Mouse (Mus musculus) layer of hippocampus, adult 2 months (tissue): ENCODE measurements around the gene Etfdh. TPM values are rescaled to one million over a fixed set of nuclear protein-coding genes. Genes with fewer than 3 reads are reported as not detected.
A peak's percentile ranks its signal among the peaks of the same experiment; 100 is the strongest.

Source experiments
- DNase-seq, 2 experiments: peaks; one replicate each; pipeline ENCODE4 v3.0.0; 2022; ENCODE audit warnings: low spot score in 2 of 2
- H3K27ac ChIP-seq: fragments of 200-600 bp; 2 replicates; pipeline ENCODE4 v1.8.1; 2022
- H3K4me3 ChIP-seq: fragments of 200-600 bp; 2 replicates; pipeline ENCODE4 v1.8.1; 2022; ENCODE audit warnings: mild to moderate bottlenecking
- CTCF ChIP-seq: fragments of 200-600 bp; conservative IDR thresholded peaks from 2 replicates; pipeline ENCODE4 v1.8.1; 2022; ENCODE audit warnings: antibody characterized with exemption, mild to moderate bottlenecking, moderate library complexity
- long read RNA-seq, 2 experiments: library from polyadenylated mRNA; stranded (forward); transcript quantifications; one replicate each; pipeline ENCODE4 v2.0.0; 2021; ENCODE audit warnings: borderline mapping rate in 2 of 2
- total RNA-seq, 2 experiments: library from RNA; stranded (reverse); gene quantifications; 2 replicates each; pipeline ENCODE4 v1.2.3; 2021

Etfdh gene
- 10 to 100 TPM; 28.6 to 28.8 TPM for total RNA-seq
- long read RNA-seq, experiment 1, transcript Etfdh-201 (13 exons, 2,377 nt): major isoform, 18 of 21 reads
- long read RNA-seq, experiment 1, partial matches to known transcripts: 1 of 21 reads
- long read RNA-seq, experiment 1, other reads (novel, unspliced or antisense): 2 of 21 reads
- long read RNA-seq, experiment 2, transcript Etfdh-201 (13 exons, 2,377 nt): major isoform, 35 of 40 reads
- long read RNA-seq, experiment 2, partial matches to known transcripts: 2 of 40 reads
- long read RNA-seq, experiment 2, other reads (novel, unspliced or antisense): 3 of 40 reads

- no peak for TF ChIP-seq CTCF
- peak within 1 kb of the TSS; percentile 90 for H3K27ac ChIP-seq
- peak; percentile 40 to 42 for DNase-seq
These were observed at the start of gene Etfdh for GRCm38 (mm10) chr3:79629416-79629730. TSS of gene Etfdh (minus strand) at chr3:79629500.

GRCm38 (mm10) chr3:79676411-79676810 is 47.1 kb upstream of the Etfdh start:
- no peak for DNase-seq
- H3K4me3 ChIP-seq: no peak overlapping the region
- H3K27ac ChIP-seq: no peak overlapping the region
- no peak for TF ChIP-seq CTCF

More at GRCm38 (mm10) chr3:79629416-79629730, at the start of gene Etfdh:
- H3K4me3 ChIP-seq: peak within 1 kb of the TSS; percentile 58

- DNase-seq: no peak
- Histone ChIP-seq H3K4me3 (no peak overlapping the region), H3K27ac (no peak overlapping the region)
- peak; percentile 23; the same call in 1 of the 2 replicates for TF ChIP-seq CTCF
These were observed 45.3 kb upstream of the Etfdh start for GRCm38 (mm10) chr3:79674641-79675040.

GRCm38 (mm10) chr3:79673082-79673481 is 43.8 kb upstream of the Etfdh start:
- Histone ChIP-seq H3K27ac (no peak overlapping the region), H3K4me3 (no peak overlapping the region)
- peak; percentile 91 for TF ChIP-seq CTCF
- peak; percentile 50 to 81 for DNase-seq

- TF ChIP-seq CTCF: no peak
- Histone ChIP-seq H3K27ac (no peak overlapping the region), H3K4me3 (no peak overlapping the region)
- no peak for DNase-seq
These were observed 42.9 kb upstream of the Etfdh start for GRCm38 (mm10) chr3:79672188-79672587.

- Histone ChIP-seq H3K4me3 (no peak overlapping the region), H3K27ac (no peak overlapping the region)
- no peak for TF ChIP-seq CTCF
- DNase-seq: no peak
These were observed 41.3 kb upstream of the Etfdh start for GRCm38 (mm10) chr3:79670556-79670955.

- H3K4me3 ChIP-seq: no peak overlapping the region
- DNase-seq: peak; percentile 50 to 71
- TF ChIP-seq CTCF: peak; percentile 94
These were observed 35.6 kb upstream of the Etfdh start for GRCm38 (mm10) chr3:79664787-79665408.

GRCm38 (mm10) chr3:79656682-79657081 is 27.4 kb upstream of the Etfdh start:
- no peak for DNase-seq
- TF ChIP-seq CTCF: no peak
- no peak overlapping the region for H3K4me3 ChIP-seq
- no peak overlapping the region for H3K27ac ChIP-seq

More at GRCm38 (mm10) chr3:79664787-79665408, 35.6 kb upstream of the Etfdh start:
- H3K27ac ChIP-seq: no peak overlapping the region

GRCm38 (mm10) chr3:79652129-79652528 is 22.8 kb upstream of the Etfdh start:
- no peak overlapping the region for H3K27ac ChIP-seq

GRCm38 (mm10) chr3:79628561-79629415 is 512 bp downstream of the Etfdh start, which contains the start of gene 4930579G24Rik:
TSS of gene 4930579G24Rik (plus strand) at chr3:79629079.
- TF ChIP-seq CTCF: no peak
- Histone ChIP-seq H3K4me3 (peak within 1 kb of the TSS; percentile 58), H3K27ac (peak within 1 kb of the TSS; percentile 90)
- peak; percentile 93 to 99 for DNase-seq

More at GRCm38 (mm10) chr3:79652129-79652528, 22.8 kb upstream of the Etfdh start:
- no peak for TF ChIP-seq CTCF
- H3K4me3 ChIP-seq: no peak overlapping the region
- DNase-seq: no peak

- TF ChIP-seq CTCF: no peak; the same call in 1 of the 2 replicates
- DNase-seq: no peak
- Histone ChIP-seq H3K4me3 (peak overlapping the region; percentile 58), H3K27ac (peak overlapping the region; percentile 90)
These were observed 1.1 kb downstream of the Etfdh start for GRCm38 (mm10) chr3:79628182-79628560.

GRCm38 (mm10) chr3:79627484-79628181 is 1.7 kb downstream of the Etfdh start:
- Histone ChIP-seq H3K27ac (peak overlapping the region; percentile 90; the same call in 1 of the 2 replicates), H3K4me3 (peak overlapping the region; percentile 58)
- TF ChIP-seq CTCF: peak; percentile 69
- no peak for DNase-seq
